Mouse (Mus musculus): Measurements from ENCODE around the gene Olfr1496.
"Not testable (repeated sequence)": the region's sequence is repeated elsewhere in the genome, so short reads cannot be mapped to it uniquely, and the experiment has no call there.

Gene Olfr1496

GRCm38 (mm10) chr19:13777578-13777977, at the start of gene Olfr1496:
TSS of gene Olfr1496 (plus strand) at chr19:13777878.
- no peak for DNase-seq (ENCODE audit: low spot score)

- DNase-seq (ENCODE audit: low spot score) = no peak
Observed at GRCm38 (mm10) chr19:13739428-13739827, 38.2 kb upstream of the Olfr1496 start, which contains the start of gene Olfr1494. TSS of gene Olfr1494 (plus strand) at chr19:13739728.

GRCm38 (mm10) chr19:13749366-13749765, 28.3 kb upstream of the Olfr1496 start:
- DNase-seq (ENCODE audit: low spot score) = no peak

GRCm38 (mm10) chr19:13764306-13764705, 13.4 kb upstream of the Olfr1496 start, which contains the start of gene Olfr1495:
TSS of gene Olfr1495 (plus strand) at chr19:13764606.
- DNase-seq (ENCODE audit: low spot score) = no peak

GRCm38 (mm10) chr19:13768565-13769276, 9.0 kb upstream of the Olfr1496 start:
- DNase-seq (ENCODE audit: low spot score) = no peak

- DNase-seq (ENCODE audit: low spot score) = no peak
Observed at GRCm38 (mm10) chr19:13798102-13798501, 20.4 kb downstream of the Olfr1496 start, which contains the start of gene Olfr1497. TSS of gene Olfr1497 (minus strand) at chr19:13798202.

- not testable (repeated sequence) for DNase-seq (ENCODE audit: low spot score)
Observed at GRCm38 (mm10) chr19:13805486-13805885, 27.8 kb downstream of the Olfr1496 start.

- no peak for DNase-seq (ENCODE audit: low spot score)
Observed at GRCm38 (mm10) chr19:13812823-13813222, 35.1 kb downstream of the Olfr1496 start.

- no peak for DNase-seq (ENCODE audit: low spot score)
Observed at GRCm38 (mm10) chr19:13818827-13819226, 41.1 kb downstream of the Olfr1496 start.

- no peak for DNase-seq (ENCODE audit: low spot score)
Observed at GRCm38 (mm10) chr19:13819347-13819746, 41.7 kb downstream of the Olfr1496 start, which contains the start of gene Olfr1499. TSS of gene Olfr1499 (minus strand) at chr19:13819447.

- DNase-seq (ENCODE audit: low spot score) = no peak
Observed at GRCm38 (mm10) chr19:13820847-13821246, 43.2 kb downstream of the Olfr1496 start.

- no peak for DNase-seq (ENCODE audit: low spot score)
Observed at GRCm38 (mm10) chr19:13828447-13828846, 50.8 kb downstream of the Olfr1496 start.

- DNase-seq (ENCODE audit: low spot score) = no peak
Observed at GRCm38 (mm10) chr19:13830388-13830787, 52.7 kb downstream of the Olfr1496 start, which contains the start of gene Olfr1500. TSS of gene Olfr1500 (minus strand) at chr19:13830488.
